Mouse (Mus musculus) adrenal gland (tissue): ENCODE results near the gene Tprn.

Experiments
- intact Hi-C: fragments of 180-260 bp; cut with DNase I; formaldehyde crosslinking; loops from one replicate; pipeline ENCODE4 v1.15.1; 2025
- long read RNA-seq, 2 experiments: library from polyadenylated mRNA; unstranded; transcript quantifications; one replicate each; pipeline ENCODE4 v2.0.0; 2020; ENCODE audit warnings: borderline replicate concordance in 1 of 2; ENCODE audit not compliant: insufficient replicate concordance in 1 of 2

Tprn gene
- long read RNA-seq, experiment 1, partial matches to known transcripts = 0 of 2 reads
- long read RNA-seq, experiment 1, other reads (novel, unspliced or antisense) = 0 of 2 reads
- long read RNA-seq, experiment 2, partial matches to known transcripts = 0 of 3 reads
- long read RNA-seq, experiment 2, other reads (novel, unspliced or antisense) = 0 of 3 reads

DNA sequence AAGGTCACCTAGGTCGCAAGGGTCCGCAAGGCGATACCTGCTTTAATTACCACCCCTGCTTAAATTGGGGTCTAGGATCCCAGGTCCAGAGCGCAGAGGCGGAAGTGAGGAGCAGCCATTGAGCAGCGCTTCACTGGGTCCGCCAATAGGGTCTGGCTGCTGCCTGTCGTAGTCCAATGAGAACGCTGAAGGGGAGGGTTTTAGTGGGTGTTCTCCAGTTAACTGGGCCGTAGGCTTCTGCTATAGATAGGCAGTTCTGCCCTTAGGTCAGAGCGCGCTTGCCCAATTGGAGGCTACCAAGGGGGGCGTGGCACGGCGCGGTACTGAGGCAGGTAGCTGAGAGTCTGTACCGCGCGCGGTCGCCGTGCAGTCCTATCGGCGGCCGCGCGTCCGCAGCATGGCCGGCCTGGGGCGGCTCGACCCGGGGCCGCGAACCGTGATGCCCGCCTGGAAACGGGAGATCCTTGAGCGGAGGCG, at the start of gene Tprn:
TSS of gene Tprn (plus strand) at position 328 of the 477 bp plus-strand sequence.
- intact Hi-C loops = no loop called here

DNA sequence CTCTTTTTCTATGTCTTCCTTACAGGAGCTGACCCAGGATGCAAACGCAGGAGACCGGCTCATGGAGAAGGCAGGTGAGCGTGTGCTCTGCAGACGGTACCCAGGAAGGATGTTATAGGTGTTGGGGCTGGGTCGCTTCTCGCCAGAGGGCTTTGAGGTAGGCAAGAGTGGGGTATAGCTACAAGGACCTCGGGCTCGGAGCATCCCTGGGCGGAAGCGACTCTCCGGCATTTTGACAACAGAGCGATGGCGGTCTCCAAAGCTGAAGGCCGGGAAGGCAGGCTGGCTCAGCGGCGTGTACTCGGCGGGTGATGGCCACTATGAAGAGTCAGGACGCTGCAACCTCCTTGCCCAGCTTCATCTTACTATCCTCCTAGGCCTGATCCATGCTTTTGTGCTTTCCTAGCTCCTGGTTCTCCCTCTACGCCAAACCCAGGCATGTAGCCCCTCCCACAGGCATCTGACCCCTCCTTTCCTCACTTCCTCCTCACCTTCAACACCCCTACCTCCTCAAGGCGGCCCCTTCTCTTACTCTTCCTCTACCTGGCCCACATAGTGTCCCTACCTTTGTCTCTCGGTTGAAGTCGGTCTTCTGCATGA, 49.1 kb upstream of the Tprn start:
- intact Hi-C loops = no loop called here

DNA sequence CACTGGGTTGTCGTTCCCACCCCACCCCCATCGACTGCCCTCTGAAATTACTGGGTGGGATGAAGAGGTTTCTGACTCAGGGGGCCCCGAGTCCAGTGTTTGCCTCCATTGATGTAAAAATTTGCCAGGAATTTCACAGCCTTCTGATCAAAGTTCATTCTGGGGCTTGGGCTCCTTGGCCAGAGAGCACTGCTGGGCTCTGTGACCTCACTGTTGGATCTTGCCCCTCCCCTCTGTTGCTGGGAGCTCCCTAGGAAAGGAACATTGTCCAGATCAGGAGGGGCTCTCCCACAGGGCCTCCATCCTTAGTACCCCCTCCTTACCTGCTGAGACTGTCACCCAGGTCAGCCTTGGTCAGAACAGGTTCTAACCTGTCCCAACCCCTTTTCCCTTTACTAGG, 48.0 kb upstream of the Tprn start, which contains the start of gene Stpg3:
TSS of gene Stpg3 (minus strand) at position 194 of the 400 bp plus-strand sequence.
- intact Hi-C loops = no loop called here

DNA sequence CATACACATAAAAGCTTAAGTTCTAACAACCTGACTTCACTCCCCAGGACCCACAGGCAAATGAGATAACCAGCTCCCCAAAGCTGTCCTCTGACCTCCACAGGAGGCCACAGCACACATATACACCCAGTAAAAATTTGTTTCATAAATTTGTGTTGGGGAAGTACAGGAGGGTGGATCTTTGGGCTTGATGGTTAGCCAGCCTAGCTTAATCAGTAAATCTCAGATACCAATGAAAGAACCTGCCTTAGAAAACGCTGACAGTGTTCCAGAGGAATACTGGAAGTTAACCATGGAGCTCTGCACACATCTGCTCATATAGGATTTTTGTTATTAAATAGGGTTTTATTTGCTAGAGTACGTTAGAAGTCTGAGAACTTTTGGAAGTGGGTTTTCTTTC, 44.8 kb upstream of the Tprn start:
- intact Hi-C loops = no loop called here

DNA sequence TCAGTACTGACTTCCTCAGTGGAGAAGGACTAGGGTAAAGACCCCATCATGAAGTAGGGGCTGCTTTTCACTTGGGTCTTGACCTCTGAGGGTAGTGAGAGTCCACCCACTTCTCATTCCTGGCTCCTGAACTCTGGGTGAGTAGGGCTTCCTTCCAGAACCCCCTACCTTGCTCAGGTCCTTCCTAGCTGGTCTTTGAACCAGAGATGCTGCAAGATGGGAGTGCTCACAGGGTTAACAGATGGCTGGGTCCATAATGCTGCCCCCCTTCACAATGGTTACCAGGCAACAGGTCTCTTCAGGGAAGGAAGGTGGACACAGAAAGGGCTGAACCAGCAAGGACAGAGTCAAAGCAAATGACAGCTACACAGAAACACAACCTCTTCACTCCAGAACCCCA, 44.0 kb upstream of the Tprn start, which contains the start of gene Fam166a:
TSS of gene Fam166a (plus strand) at position 301 of the 400 bp plus-strand sequence.
- intact Hi-C loops = no loop called here

DNA sequence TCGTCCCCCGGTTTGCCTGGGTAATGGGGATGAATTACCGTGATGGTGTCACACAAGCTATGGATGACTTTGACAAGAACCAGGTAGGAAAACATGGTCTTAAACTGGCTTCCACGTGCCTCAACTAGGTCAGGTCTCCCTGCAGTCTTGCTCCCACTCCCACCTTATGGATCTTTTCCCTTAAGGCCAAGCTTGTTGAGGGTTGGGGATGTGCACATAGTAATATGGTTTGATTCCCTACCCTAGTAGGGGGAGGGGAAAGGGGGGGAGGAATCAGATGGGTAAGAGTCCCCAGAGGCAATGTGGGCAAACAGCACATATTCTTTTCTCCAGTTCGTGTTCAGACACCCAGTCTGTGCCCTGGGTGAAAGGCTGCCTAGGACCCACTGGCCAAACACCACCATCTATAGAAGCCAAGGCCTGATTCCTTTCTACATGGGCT, 41.1 kb upstream of the Tprn start:
- intact Hi-C loops = no loop called here

DNA sequence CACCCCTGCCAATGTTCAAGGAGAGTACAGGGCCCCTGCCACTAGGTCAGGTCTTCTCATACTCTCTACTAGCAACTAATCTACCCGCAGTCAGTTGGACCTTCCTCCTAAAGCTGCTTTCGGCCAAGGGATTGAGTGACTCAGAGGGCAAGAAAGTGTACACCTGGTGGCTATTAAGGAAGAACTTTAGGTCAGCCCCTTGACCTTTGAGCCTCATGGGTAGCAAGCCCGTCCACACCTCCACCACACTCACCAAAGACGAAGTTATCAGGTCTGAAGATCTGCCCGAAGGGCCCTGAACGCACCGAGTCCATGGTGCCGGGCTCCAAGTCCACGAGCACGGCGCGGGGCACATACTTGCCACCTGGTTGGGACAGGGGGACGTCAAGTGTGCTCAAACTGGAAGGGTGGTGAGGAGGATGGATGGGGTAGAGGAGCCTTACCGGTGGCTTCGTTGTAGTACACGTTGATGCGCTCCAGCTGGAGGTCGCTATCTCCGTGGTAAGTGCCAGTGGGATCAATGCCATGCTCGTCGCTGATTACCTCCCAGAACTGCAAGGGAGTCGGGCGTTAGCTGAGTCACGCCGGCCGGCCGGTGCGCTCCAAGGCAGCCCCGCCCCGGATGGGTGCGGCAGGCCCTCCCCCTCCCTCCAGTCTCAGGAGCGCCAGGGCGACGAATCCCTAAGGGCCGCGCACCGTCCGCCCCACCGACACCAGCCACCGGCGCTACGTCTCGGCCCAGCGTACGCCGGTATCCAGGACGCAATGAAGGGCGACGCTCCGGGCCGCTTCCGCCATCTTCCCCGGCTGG, 38.5 kb upstream of the Tprn start:
- intact Hi-C loops = no loop called here

DNA sequence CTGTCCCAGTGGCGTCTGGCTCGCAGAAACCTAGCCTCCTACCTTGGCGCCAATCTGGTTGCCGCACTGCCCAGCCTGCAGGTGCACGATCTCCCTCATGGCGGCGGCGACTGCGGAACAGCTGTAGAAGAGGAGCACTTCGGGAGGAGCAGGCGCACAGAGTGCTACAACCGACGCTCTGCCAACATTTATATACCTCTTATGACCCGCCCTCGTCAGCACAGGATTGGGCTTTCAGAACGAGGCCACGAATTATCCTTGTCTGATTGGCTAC, 38.0 kb upstream of the Tprn start, which contains the start of gene Tubb4b:
TSS of gene Tubb4b (minus strand) at position 211 of the 274 bp plus-strand sequence.
- intact Hi-C loops = no loop called here

DNA sequence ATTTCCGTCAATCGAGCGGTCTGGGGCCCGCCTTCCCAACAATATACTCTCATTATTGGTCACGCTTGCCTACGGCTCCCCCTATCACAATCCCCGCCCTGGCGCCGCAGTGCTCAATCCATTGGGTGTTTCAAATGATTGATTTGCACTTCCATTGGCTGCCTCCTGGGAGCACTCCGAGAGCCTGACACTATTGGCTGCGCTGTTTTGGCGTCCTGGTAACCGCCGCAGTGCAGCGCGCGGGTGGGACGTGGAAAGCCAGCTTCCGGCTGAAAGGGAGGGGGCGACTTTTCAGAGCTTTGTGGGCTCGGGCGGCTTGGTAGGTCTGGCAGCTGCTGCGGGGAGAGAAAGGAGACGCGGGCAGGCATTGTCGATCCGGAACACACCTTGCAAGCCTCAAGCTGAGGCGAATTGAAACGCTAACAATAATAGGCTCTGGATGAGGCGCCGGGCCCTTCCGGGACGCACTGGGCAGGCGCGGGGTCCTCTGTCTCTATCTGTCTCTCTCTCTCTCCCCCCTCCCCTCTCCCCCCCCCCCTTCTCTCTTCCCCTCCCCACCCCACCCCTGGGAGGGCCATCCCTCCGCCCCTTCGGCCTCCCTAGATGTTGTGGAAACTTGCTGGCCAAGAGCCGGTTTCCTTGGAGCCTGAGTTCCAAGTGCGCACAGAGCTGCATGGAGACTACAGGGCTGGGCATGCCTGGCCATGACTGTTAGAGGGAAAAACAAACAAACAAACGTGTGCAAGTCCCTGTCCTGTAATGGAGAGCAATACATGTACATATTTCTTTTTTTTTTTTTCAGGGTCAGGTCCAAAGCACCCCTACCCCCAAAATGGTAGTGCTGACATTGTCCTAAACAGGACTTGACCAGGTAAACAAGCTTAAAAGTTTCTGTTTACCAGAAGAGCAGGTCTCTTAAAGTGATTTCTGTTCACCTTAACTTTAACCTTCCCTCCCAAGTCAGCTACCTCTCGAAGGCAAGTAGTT, 37.4 kb upstream of the Tprn start:
- intact Hi-C loops = no loop called here

DNA sequence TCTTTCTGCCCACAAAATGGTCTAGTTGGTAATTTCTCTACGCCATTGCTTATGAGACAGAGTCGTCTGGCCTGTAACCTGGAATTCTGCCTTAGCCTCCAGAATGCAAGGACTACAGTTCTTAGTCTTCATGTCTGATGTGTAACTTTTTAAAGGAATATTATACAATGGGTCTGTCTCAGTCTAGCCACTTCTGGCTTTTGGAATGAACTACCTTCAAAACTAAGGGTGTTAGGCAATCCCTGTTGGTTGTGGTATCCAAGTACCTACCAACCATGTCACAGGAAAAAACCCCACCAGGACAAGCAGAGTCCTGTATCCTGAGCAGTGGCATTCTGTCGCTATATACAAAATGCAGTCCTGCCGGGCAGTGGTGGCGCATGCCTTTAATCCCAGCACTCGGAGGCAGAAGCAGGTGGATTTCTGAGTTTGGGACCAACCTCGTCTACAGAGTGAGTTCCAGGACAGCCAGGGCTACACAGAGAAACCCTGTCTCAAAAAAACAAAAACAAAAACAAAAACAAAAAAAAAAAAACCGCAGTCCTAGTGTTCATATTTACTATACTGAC, 36.5 kb upstream of the Tprn start:
- intact Hi-C loops = no loop called here

DNA sequence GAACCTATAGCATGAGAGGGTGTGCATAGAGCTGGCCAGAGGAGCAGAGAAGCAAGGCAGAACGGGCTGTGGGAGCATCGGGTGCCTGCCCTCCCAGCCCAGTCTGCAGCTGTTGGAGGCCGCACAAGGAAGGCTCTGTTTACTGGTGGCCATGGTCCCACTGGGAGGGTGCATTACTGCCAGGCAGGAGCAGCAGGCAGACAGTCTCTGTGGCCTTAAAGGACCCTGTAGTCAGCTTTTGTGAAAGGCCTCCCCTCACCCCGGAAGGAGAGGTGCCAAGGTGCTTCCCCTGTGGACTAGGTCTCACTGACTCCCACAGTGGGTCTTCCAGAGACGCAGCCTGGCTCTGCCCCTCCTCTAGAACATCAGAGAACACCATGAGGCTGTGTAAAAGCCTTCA, 35.6 kb upstream of the Tprn start:
- intact Hi-C loops = no loop called here

DNA sequence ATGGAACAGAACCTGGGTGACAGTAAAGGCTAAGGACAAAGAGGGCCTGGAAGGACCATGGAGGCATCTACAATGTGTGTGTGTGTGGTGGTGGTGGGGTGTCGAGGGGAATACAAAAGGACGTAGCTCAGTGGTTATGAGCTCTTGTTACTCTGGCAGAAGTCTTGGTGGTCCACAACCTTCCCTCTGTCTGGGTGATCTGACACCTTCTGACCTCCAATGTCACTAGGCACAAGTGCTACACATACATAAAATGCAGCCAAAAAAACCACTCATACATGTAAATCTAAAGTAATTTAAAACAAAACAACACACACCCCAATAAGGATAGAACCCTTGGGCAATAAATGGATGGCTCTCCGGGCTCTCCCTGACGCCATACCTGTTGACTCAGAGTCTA, 35.0 kb upstream of the Tprn start:
- intact Hi-C loops = no loop called here

DNA sequence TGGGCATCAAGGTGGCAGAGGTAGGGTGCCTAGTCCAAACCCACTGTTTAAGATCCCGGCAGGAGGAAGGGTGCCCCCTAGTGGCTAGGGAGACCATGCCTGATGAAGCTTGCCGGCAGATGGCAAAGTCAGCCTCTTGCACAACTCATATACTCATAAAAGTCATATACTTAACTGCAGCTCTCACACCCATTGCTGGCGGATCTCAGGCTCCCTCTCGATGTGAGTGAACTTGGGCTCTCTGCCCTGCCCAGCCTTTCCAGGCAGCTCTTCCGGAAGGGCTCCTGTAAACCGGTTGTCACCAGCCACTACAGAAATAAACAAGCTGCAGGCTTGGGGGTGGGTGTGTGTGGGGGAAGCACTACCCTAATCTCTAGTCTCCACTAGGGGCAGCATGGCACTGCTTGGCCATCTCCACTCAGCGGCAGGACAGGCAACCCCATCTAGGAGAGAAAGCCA, 34.0 kb upstream of the Tprn start:
- intact Hi-C loops = loop anchor here (1.0 kb wide), 1 partner anchor 35 kb away; no protein-coding TSS in a partner anchor

DNA sequence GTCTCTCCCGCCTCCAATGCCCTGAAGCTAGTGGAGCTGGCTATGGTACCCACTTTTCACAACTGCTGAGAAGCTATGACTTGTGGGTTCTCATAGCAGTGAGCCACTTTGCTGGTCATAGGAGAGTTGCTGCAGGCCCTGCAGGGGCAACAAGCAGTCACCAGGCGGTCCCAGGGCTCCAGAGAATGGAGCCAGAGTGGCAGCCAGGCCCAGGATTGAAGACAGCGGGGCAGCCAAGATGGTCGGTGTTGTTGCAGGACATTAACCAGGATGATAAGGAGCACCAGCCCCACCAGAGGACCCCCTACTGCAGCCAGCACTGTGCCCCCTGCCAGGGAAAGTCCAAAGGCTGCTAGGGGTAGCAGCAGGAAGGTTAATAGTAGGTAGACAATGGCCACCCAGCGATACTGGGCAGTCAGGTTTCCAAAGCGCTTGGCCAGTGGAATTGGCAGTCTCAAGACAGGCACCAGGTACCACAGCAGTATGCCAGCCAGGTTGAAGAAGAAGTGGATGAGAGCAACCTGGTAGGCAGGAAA, 33.4 kb upstream of the Tprn start:
- intact Hi-C loops = loop anchor here (1.0 kb wide), 1 partner anchor 36 kb away; no protein-coding TSS in a partner anchor

DNA sequence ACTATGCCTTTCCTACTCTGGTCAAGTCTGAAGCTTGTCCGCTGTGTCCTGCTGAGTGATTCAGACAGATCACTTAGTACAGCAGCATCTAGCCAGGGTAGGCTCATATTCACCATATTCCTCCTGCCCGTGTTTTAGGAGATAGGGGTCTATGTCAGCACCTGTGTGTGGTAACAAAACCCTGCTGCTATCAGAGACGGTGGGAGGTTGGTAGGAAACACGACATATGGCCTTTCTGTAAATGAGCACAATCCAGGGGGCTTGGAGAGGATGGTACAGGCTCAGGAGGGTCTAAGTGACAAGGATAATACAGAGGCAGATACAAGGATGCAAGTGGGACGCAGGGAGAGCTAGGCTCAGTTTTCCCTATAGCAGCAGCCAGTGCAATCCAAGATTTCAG, 32.8 kb upstream of the Tprn start:
- intact Hi-C loops = no loop called here

DNA sequence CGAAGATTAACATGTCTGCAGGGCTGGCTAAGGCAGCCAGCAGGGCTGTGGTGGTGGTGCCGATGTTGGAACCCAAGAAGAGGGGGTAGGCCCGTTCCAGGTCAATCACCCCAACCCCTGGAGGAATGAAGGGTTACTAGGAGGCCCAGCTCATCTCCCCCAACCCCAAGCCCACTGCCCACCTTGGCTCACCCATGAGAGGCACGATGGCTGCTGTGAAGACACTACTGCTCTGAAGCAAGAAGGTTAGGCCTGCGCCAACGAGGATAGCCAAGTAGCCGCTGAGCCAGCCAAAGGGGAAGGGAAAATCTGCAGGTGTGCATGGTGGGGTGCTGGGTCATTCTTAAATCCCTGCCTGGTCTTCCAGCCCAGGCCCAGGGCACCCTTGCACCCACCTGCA, 31.8 kb upstream of the Tprn start:
- intact Hi-C loops = no loop called here

DNA sequence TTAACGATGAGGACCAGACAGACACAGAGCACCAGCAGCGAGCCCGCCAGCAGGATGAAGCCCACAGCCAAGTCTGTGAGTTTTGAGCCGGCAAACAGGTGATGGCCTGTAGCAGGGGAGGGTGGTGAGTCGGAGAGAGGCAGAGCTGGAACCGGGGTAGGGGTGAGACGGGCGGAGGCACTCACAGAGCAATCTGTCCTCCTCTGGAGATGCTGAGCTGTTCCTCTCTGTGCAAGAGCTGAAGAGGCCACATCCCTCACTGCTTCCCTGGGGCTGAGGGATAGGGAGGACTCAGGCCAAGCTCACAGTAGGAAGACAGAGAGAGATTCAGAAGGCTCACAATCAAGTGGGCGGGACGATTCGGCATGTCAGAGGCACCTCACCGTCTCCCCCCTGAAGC, 31.4 kb upstream of the Tprn start:
- intact Hi-C loops = no loop called here

DNA sequence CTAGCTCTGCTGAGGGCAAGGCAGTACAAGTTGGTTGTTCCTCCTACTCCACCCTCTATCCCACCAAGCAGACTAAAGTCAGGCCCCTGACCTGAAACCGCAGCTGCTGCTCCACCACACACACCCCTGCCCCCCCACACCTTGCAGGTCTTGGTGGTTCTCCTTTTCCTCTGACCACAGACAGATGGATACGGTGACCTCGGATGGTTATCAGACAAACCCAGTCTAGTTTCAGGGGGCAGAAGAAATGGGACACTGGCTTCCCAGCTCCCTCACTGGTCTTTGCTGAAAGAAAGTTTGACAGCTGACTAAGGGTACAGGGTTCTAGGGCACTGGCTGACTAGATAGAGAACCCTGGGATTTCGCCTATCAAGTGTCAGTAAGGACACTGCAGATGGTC, 29.0 kb upstream of the Tprn start:
- intact Hi-C loops = no loop called here

DNA sequence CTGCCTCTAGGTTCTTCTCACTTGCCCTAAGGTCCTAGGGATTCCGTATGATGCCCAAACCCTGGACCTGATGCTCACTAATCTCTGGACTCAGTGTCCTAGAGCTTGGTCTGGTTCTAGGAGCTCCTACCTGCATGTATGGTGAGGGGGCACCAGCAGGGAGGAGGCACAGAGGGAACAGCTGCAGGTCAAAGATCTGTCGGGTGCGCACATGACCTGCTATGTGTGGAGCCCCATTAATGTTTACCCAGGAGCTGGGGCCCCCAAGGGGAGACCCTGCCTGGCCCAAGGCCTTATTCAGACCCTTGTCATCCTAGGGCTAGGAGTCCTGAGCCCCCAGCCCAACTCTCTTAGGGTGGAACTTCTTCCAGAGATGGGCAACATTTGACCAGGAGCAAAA, 28.4 kb upstream of the Tprn start, which contains the start of gene Slc34a3:
TSS of gene Slc34a3 (minus strand) at position 315 of the 400 bp plus-strand sequence.
- intact Hi-C loops = no loop called here

DNA sequence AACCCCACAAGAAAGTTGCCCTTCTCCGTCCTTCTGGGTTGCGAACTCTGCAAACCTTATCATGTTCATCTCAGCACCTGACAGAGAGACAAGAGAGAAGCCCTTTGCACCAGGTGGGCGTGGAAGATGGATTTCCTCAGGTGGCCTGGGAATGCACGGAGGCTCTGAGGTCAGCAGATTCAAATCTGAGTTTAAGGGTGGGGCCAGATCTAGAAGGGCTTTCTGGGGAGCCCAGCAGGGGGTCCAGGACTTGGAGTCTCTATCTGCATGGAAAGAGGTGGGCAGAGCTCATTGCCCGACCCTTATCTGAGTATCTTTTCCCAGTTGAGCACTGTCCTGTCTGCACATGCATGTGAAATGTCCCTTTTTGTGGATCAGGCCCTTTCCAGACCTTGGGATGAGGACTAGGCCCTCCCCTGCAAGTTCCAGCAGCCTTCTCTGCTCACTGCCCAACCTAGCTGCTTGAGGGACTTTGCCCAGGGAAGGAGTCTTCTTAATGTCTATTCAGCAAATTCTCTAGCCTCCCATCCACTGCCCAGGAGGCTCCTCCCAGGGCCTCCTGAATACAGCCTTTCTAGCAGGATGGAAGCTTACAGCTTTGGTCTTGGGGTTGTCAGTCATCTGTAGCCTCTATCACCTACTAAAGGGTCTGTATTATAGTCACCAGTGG, 27.7 kb upstream of the Tprn start:
- intact Hi-C loops = no loop called here
